Mouse (Mus musculus) cortical plate, adult 2 months (tissue): Measurements from ENCODE around the gene Flvcr2. TPM values are rescaled to one million over a fixed set of nuclear protein-coding genes. Genes with fewer than 3 reads are reported as not detected.

Experiments used
- H3K27ac ChIP-seq: fragments of 200-500 bp; 2 replicates; pipeline ENCODE4 v1.5.1; 2012; ENCODE audit warnings: low read length, control low read depth, inconsistent platforms; ENCODE audit not compliant: insufficient read depth
- H3K4me1 ChIP-seq: fragments of 200-500 bp; 2 replicates; pipeline ENCODE4 v1.6.1; 2011; ENCODE audit warnings: low read length; ENCODE audit not compliant: control insufficient read depth, insufficient read depth
- H3K4me3 ChIP-seq: fragments of 200-500 bp; 2 replicates; pipeline ENCODE4 v1.5.1; 2011; ENCODE audit warnings: mild to moderate bottlenecking, low read length, control low read depth; ENCODE audit not compliant: insufficient read depth
- CTCF ChIP-seq: fragments of 200-500 bp; IDR thresholded peaks from 2 replicates; pipeline ENCODE4 v1.5.1; 2011; ENCODE audit warnings: mild to moderate bottlenecking, control low read depth, low read length; ENCODE audit not compliant: insufficient read depth; ENCODE audit errors: extremely low read depth
- POLR2A ChIP-seq: fragments of 200-500 bp; IDR thresholded peaks from 2 replicates; pipeline ENCODE4 v1.6.1; 2011; ENCODE audit warnings: mild to moderate bottlenecking, low read length, control low read depth; ENCODE audit not compliant: insufficient read depth; ENCODE audit errors: extremely low read depth
- polyA plus RNA-seq: library from polyadenylated mRNA; depleted of rRNA; stranded (reverse); fragments of >200 nt; gene quantifications from 2 replicates; pipeline ENCODE4 v1.2.3, GENCODE M21; 2012

Gene Flvcr2
- polyA plus RNA-seq, 1 experiment: 3.3 TPM

- Histone ChIP-seq H3K27ac (no peak overlapping the region), H3K4me1 (peaks cover 1% of the 10 kb centered on the region; the same call in 1 of the 2 replicates), H3K4me3 (no peak overlapping the region)
- no peak for TF ChIP-seq POLR2A
- TF ChIP-seq CTCF: peak; percentile 15; the same call in 1 of the 2 replicates
Measured at GRCm38 (mm10) chr12:85822051-85822450, 75.7 kb downstream of the Flvcr2 start.

- TF ChIP-seq POLR2A (peak; percentile 94), CTCF (no peak)
- peak within 1 kb of the TSS; percentile 47 for H3K4me3 ChIP-seq
- peak within 1 kb of the TSS; percentile 49 for H3K27ac ChIP-seq
- peaks cover 1% of the 10 kb centered on the region; the same call in 1 of the 2 replicates for H3K4me1 ChIP-seq
Measured at GRCm38 (mm10) chr12:85824438-85825264, 78.3 kb downstream of the Flvcr2 start, which contains the start of the genes Erg28 and Ttll5. Gene Erg28 (minus strand): TSS chr12:85824550. Gene Ttll5 (plus strand): TSS chr12:85824659.

DNA sequence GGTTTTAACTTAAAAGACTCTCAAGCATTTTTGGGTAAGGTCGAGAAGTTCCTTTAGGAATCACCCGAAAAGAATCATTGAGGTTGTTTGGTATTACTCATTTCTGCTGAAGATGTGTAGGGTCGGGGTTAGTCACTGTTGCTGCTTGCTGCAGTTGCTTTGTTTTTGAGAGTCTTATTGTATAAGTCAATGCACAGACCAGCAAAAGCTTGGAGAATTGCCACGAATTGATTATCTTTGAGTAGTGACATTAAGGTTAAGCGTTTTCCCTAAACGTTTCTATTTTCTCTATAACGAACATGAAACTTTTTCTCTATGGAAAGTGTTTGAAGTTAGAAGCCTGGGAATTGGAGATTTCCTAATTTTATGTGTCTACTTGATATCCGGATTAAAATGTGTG lies 79.0 kb downstream of the Flvcr2 start:
- TF ChIP-seq POLR2A: no peak
- TF ChIP-seq CTCF: no peak
- H3K27ac ChIP-seq: peak overlapping the region; percentile 32; the same call in 1 of the 2 replicates
- peaks cover 1% of the 10 kb centered on the region; the same call in 1 of the 2 replicates for H3K4me1 ChIP-seq
- peak overlapping the region; percentile 47 for H3K4me3 ChIP-seq

GRCm38 (mm10) chr12:85825822-85826221 lies 79.5 kb downstream of the Flvcr2 start:
- peaks cover 1% of the 10 kb centered on the region; the same call in 1 of the 2 replicates for H3K4me1 ChIP-seq
- no peak overlapping the region; the same call in 1 of the 2 replicates for H3K4me3 ChIP-seq
- H3K27ac ChIP-seq: no peak overlapping the region
- TF ChIP-seq POLR2A: no peak
- TF ChIP-seq CTCF: no peak

- Histone ChIP-seq H3K4me1 (no peaks in the 10 kb centered on the region), H3K4me3 (no peak overlapping the region), H3K27ac (no peak overlapping the region)
- TF ChIP-seq CTCF: no peak
- TF ChIP-seq POLR2A: no peak
Measured at GRCm38 (mm10) chr12:85828856-85829255, 82.5 kb downstream of the Flvcr2 start.

GRCm38 (mm10) chr12:85829866-85830265 lies 83.5 kb downstream of the Flvcr2 start:
- Histone ChIP-seq H3K4me1 (no peaks in the 10 kb centered on the region), H3K4me3 (no peak overlapping the region), H3K27ac (no peak overlapping the region)
- TF ChIP-seq CTCF (no peak), POLR2A (no peak)

GRCm38 (mm10) chr12:85830691-85831090 lies 84.4 kb downstream of the Flvcr2 start:
- TF ChIP-seq CTCF: no peak
- TF ChIP-seq POLR2A: no peak
- Histone ChIP-seq H3K27ac (no peak overlapping the region), H3K4me3 (no peak overlapping the region)

DNA sequence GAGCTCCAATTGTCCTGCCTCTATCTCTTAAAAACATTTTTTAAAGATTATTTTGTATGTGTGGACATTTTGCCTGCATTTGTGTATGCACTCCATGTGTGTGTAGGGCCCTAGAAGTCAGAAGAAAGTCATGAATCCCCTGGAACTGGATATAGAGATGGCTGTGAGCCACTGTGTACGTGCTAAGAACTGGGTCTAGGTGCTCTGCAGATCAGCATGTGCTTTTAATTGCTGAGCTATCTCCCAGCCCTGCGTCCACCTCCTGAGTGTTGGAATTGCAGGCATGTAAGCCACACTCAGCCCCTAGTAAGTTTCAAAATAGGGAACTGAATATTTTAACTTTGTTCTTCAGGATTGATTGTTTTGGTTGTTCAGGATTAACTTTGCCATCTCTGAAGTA lies 88.2 kb downstream of the Flvcr2 start:
- Histone ChIP-seq H3K27ac (no peak overlapping the region), H3K4me1 (no peaks in the 10 kb centered on the region), H3K4me3 (no peak overlapping the region)
- no peak for TF ChIP-seq POLR2A
- no peak for TF ChIP-seq CTCF

More at GRCm38 (mm10) chr12:85830691-85831090, 84.4 kb downstream of the Flvcr2 start:
- no peaks in the 10 kb centered on the region for H3K4me1 ChIP-seq

- H3K4me3 ChIP-seq: no peak overlapping the region
- no peaks in the 10 kb centered on the region for H3K4me1 ChIP-seq
- TF ChIP-seq POLR2A: no peak
- TF ChIP-seq CTCF: no peak
- no peak overlapping the region for H3K27ac ChIP-seq
Measured at GRCm38 (mm10) chr12:85837765-85838164, 91.4 kb downstream of the Flvcr2 start.
